Mouse (Mus musculus): ENCODE measurements around the gene Fbln1.

- no peak for TF ChIP-seq CTCF (IDR thresholded peaks at IDR 0.05; ENCODE audit: insufficient read depth, low read depth, low read length)
- TF ChIP-seq POLR2A (IDR thresholded peaks at IDR 0.05; ENCODE audit: insufficient read depth, low read depth, low read length): no peak
These were observed 22.8 kb downstream of the Fbln1 start for GRCm38 (mm10) chr15:85228568-85228967.

All from olfactory bulb, adult 2 months (tissue).